Comparison of ENCODE assay signal across 12 mouse cellular contexts in genomic region chr13:81133336-81133735, GRCm38 (mm10).
DNase-seq lines count a peak whose midpoint lies in the region; ATAC-seq and TF ChIP-seq lines count a peak whose summit lies in the region.
"Had no signal": no experiment of that assay in that cellular context is flagged by ENCODE, and none has a peak within 500 bp of the region (broad histone marks: within the 10 kb centered on the region; RNA-seq: fewer than 3 reads in every experiment).

No protein-coding gene starts in this region.

- no peak overlapping the region for H3K4me3 ChIP-seq in kidney, embryonic 14.5 days (ENCODE audit: low read length)
- no peak overlapping the region for H3K4me3 ChIP-seq in bone marrow, adult 2 months (replicated peaks; ENCODE audit: control insufficient read depth, low read depth, low read length)
- H3K4me3 ChIP-seq in heart, postnatal 0 days (ENCODE audit: low read depth, low read length): no peak overlapping the region
- H3K4me3 ChIP-seq: hindbrain, embryonic 15.5 days; limb, embryonic 10.5 days; megakaryocyte, embryonic 14.5 days had no signal

- no peaks in the 10 kb centered on the region for H3K9me3 ChIP-seq in kidney, embryonic 14.5 days (ENCODE audit: control insufficient read depth, low read length)
- H3K9me3 ChIP-seq in heart, postnatal 0 days (replicated peaks; ENCODE audit: control insufficient read depth, low read length): no peaks in the 10 kb centered on the region
- H3K9me3 ChIP-seq: hindbrain, embryonic 15.5 days; limb, embryonic 10.5 days; megakaryocyte, embryonic 14.5 days had no signal

- H3K27me3 ChIP-seq in kidney, embryonic 14.5 days (ENCODE audit: control insufficient read depth, insufficient read depth, low read length): no peaks in the 10 kb centered on the region
- H3K27me3 ChIP-seq in heart, postnatal 0 days (ENCODE audit: control insufficient read depth, insufficient read depth, low read length): no peaks in the 10 kb centered on the region
- H3K27me3 ChIP-seq: hindbrain, embryonic 15.5 days; megakaryocyte, embryonic 14.5 days had no signal

- TF ChIP-seq EP300 in heart, postnatal 0 days (IDR thresholded peaks at IDR 0.05; ENCODE audit: low read depth): no peak

- no peak for TF ChIP-seq POLR2A in bone marrow, adult 2 months (IDR thresholded peaks at IDR 0.05; ENCODE audit: borderline replicate concordance, control insufficient read depth, low read depth, low read length)

- no peak for ATAC-seq in kidney, embryonic 14.5 days (ENCODE audit: low FRiP score, low TSS enrichment)
- peak; percentile 37; the same call in 1 of the 2 replicates for ATAC-seq in heart, postnatal 0 days (ENCODE audit: insufficient read depth, low read depth)

- no peaks in the 10 kb centered on the region for H3K36me3 ChIP-seq in kidney, embryonic 14.5 days (ENCODE audit: control insufficient read depth, insufficient read depth, low read length)
- no peaks in the 10 kb centered on the region for H3K36me3 ChIP-seq in heart, postnatal 0 days (replicated peaks; ENCODE audit: control insufficient read depth, insufficient read depth, low read length)
- H3K36me3 ChIP-seq: hindbrain, embryonic 15.5 days; limb, embryonic 10.5 days had no signal

- peaks cover 7% of the 10 kb centered on the region for H3K4me1 ChIP-seq in kidney, embryonic 14.5 days (ENCODE audit: control insufficient read depth, insufficient read depth, low read length)
- peaks cover 6% of the 10 kb centered on the region; the same call in 1 of the 2 replicates for H3K4me1 ChIP-seq in bone marrow, adult 2 months (ENCODE audit: control insufficient read depth, insufficient read depth, low read length)
- peaks cover 45% of the 10 kb centered on the region for H3K4me1 ChIP-seq in heart, postnatal 0 days (ENCODE audit: control insufficient read depth, insufficient read depth)
- H3K4me1 ChIP-seq: megakaryocyte, embryonic 14.5 days had no signal

- no peak overlapping the region for H3K4me2 ChIP-seq in kidney, embryonic 14.5 days (replicated peaks; ENCODE audit: low read depth, low read length)
- no peak overlapping the region for H3K4me2 ChIP-seq in heart, postnatal 0 days (ENCODE audit: low read depth, low read length)
- H3K4me2 ChIP-seq: hindbrain, embryonic 15.5 days had no signal

- WGBS in kidney, embryonic 14.5 days: 73% methylated on average over 4 of the region's 4 CpGs
- 77% methylated on average over 4 of the region's 4 CpGs for WGBS in bone marrow, adult 2 months
- WGBS in heart, postnatal 0 days: 63% methylated on average over 4 of the region's 4 CpGs

- no peak overlapping the region for H3K9ac ChIP-seq in kidney, embryonic 14.5 days (ENCODE audit: low read depth, low read length)
- no peak overlapping the region for H3K9ac ChIP-seq in heart, postnatal 0 days (replicated peaks; ENCODE audit: low read depth, low read length)
- H3K9ac ChIP-seq: hindbrain, embryonic 15.5 days had no signal

- H3K27ac ChIP-seq in kidney, embryonic 14.5 days (ENCODE audit: low read depth, low read length): no peak overlapping the region
- H3K27ac ChIP-seq in bone marrow, adult 2 months (ENCODE audit: control insufficient read depth, insufficient read depth, low read depth, low read length, poor library complexity): peak overlapping the region; percentile 49; the same call in 1 of the 2 replicates
- peak overlapping the region; percentile 88 for H3K27ac ChIP-seq in heart, postnatal 0 days (ENCODE audit: low read depth)
- H3K27ac ChIP-seq: hindbrain, embryonic 15.5 days; limb, embryonic 10.5 days had no signal

- no peak for TF ChIP-seq CTCF in bone marrow, adult 2 months (IDR thresholded peaks at IDR 0.05; ENCODE audit: control insufficient read depth, insufficient read depth, low read length)
- no peak for TF ChIP-seq CTCF in heart, postnatal 0 days (IDR thresholded peaks at IDR 0.05; ENCODE audit: low read depth)

- DNase-seq in kidney, adult 11 months: peak; percentile 53
- DNase-seq in heart, postnatal 0 days (ENCODE audit: low spot score): no peak
- peak; percentile 49 for DNase-seq in lung, postnatal 10 days
- no peak for DNase-seq in right cerebral cortex, adult 18-20 months
- DNase-seq in left cerebral cortex, adult 18-20 months (ENCODE audit: low spot score in 2 of 2): no peak
- DNase-seq: retina, postnatal 1 day; thymus, postnatal 25 days had no signal

Comparison
In these comparisons a context has a peak if more than half of its experiments do, and no peak if none do; other contexts are left out.
1. DNase-seq: peak in kidney, adult 11 months (single experiment) and lung, postnatal 10 days (single experiment); none in heart, postnatal 0 days (single experiment), right cerebral cortex, adult 18-20 months (single experiment) and left cerebral cortex, adult 18-20 months (0 of 2).